26 mouse cellular contexts compared by ENCODE assay signal in the genomic region with DNA sequence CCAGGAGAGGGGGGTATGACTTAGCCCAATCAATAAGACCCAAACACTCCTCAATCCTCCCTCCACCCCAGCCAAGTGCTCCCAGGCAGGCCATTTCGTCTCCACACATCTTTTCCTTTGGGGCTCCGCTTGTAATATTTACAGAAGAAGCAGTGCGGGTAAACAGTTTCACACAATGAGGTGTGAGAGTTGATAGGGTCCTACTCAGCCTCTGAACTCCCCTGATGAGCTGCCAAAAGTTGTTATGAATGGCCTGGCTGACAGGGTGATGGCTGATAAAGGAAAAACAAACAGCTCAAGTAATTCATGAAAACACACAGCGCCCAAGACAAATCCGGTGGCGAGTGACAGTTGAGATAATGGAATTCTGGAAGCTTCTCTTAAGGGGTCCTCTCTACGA. TPM values are rescaled to one million over a fixed set of nuclear protein-coding genes. Genes with fewer than 3 reads are reported as not detected.
DNase-seq lines count a peak whose midpoint lies in the region; ATAC-seq and TF ChIP-seq lines count a peak whose summit lies in the region.
"Had no signal": no experiment of that assay in that cellular context is flagged by ENCODE, and none has a peak within 500 bp of the region (broad histone marks: within the 10 kb centered on the region; RNA-seq: fewer than 3 reads in every experiment).

No protein-coding gene starts in this region.

- intact Hi-C loops in heart, adult 2 months (cut with DNase I): no loop called here

- H3K4me1 ChIP-seq in forebrain, embryonic 14.5 days (ENCODE audit: control insufficient read depth, insufficient read depth, low read length): no peaks in the 10 kb centered on the region
- H3K4me1 ChIP-seq in forebrain, embryonic 11.5 days (replicated peaks; ENCODE audit: control insufficient read depth, insufficient read depth, low read length): no peaks in the 10 kb centered on the region
- peaks cover 5% of the 10 kb centered on the region; the same call in 1 of the 2 replicates for H3K4me1 ChIP-seq in heart, embryonic 16.5 days (ENCODE audit: control insufficient read depth, insufficient read depth, low read length)
- H3K4me1 ChIP-seq in heart, adult 2 months (ENCODE audit: control insufficient read depth, insufficient read depth, low read length): no peaks in the 10 kb centered on the region
- H3K4me1 ChIP-seq in lung, embryonic 16.5 days (replicated peaks; ENCODE audit: control insufficient read depth, insufficient read depth, low read length): peaks cover 9% of the 10 kb centered on the region
- H3K4me1 ChIP-seq: forebrain, embryonic 12.5 days; liver, embryonic 15.5 days; stomach, embryonic 15.5 days had no signal

- no peaks in the 10 kb centered on the region for H3K79me2 ChIP-seq in heart, adult 2 months (replicated peaks; ENCODE audit: control insufficient read depth, insufficient read depth, low read length)

- TF ChIP-seq EP300 in heart, adult 2 months (IDR thresholded peaks at IDR 0.05; ENCODE audit: insufficient read depth, low read depth, low read length): no peak

- H3K27ac ChIP-seq in forebrain, embryonic 14.5 days (ENCODE audit: low read depth, low read length): no peak overlapping the region
- no peak overlapping the region for H3K27ac ChIP-seq in forebrain, embryonic 11.5 days (ENCODE audit: low read depth, low read length)
- no peak overlapping the region for H3K27ac ChIP-seq in heart, embryonic 16.5 days (ENCODE audit: low read length)
- H3K27ac ChIP-seq in heart, adult 2 months: no peak overlapping the region
- H3K27ac ChIP-seq in lung, embryonic 16.5 days (ENCODE audit: low read length): no peak overlapping the region
- H3K27ac ChIP-seq: embryonic facial prominence, embryonic 12.5 days; forebrain, embryonic 12.5 days; layer of hippocampus, adult 2 months; limb, embryonic 10.5 days; liver, embryonic 15.5 days; stomach, embryonic 15.5 days had no signal

- DNase-seq in forebrain, embryonic 14.5 days (ENCODE audit: low spot score): peak; percentile 8
- no peak for DNase-seq in forebrain, embryonic 11.5 days (ENCODE audit: low spot score)
- DNase-seq in heart, adult 2 months: no peak
- no peak for DNase-seq in lung, adult 18-20 months
- DNase-seq in brain, embryonic 14.5 days (ENCODE audit: low read depth): peak; percentile 35
- DNase-seq in thymus, postnatal 10 days (ENCODE audit: low spot score in 2 of 2): no peak
- DNase-seq: adrenal gland, postnatal 25 days; cerebellum, adult 9-10 months; gastrocnemius, postnatal 36 days; kidney, postnatal 25 days; liver; thymus, adult 2 months had no signal

- H3K4me3 ChIP-seq in forebrain, embryonic 14.5 days (ENCODE audit: low read depth, low read length): no peak overlapping the region
- no peak overlapping the region for H3K4me3 ChIP-seq in forebrain, embryonic 11.5 days (ENCODE audit: low read depth, low read length)
- H3K4me3 ChIP-seq in heart, embryonic 16.5 days (ENCODE audit: low read length): no peak overlapping the region
- H3K4me3 ChIP-seq in heart, adult 2 months: no peak overlapping the region
- no peak overlapping the region for H3K4me3 ChIP-seq in lung, embryonic 16.5 days (ENCODE audit: low read length)
- H3K4me3 ChIP-seq: embryonic facial prominence, embryonic 12.5 days; forebrain, embryonic 12.5 days; layer of hippocampus, adult 2 months; limb, embryonic 10.5 days; liver, embryonic 15.5 days; myocyte; stomach, embryonic 15.5 days had no signal

- no peak for TF ChIP-seq CTCF in heart, adult 2 months (IDR thresholded peaks at IDR 0.05)
- no peak for TF ChIP-seq CTCF in brain, embryonic 14.5 days (IDR thresholded peaks at IDR 0.05; ENCODE audit: borderline replicate concordance, extremely low read depth, insufficient read depth, insufficient read length)

- H3K36me3 ChIP-seq in forebrain, embryonic 14.5 days (ENCODE audit: control insufficient read depth, insufficient read depth, low read length): no peaks in the 10 kb centered on the region
- H3K36me3 ChIP-seq in forebrain, embryonic 11.5 days (ENCODE audit: control insufficient read depth, insufficient read depth, low read length): no peaks in the 10 kb centered on the region
- H3K36me3 ChIP-seq in heart, embryonic 16.5 days (ENCODE audit: control insufficient read depth, insufficient read depth): no peaks in the 10 kb centered on the region
- no peaks in the 10 kb centered on the region for H3K36me3 ChIP-seq in heart, adult 2 months (ENCODE audit: control insufficient read depth, insufficient read depth, low read length)
- no peaks in the 10 kb centered on the region for H3K36me3 ChIP-seq in lung, embryonic 16.5 days (ENCODE audit: control insufficient read depth, insufficient read depth, low read length)
- H3K36me3 ChIP-seq: embryonic facial prominence, embryonic 12.5 days; forebrain, embryonic 12.5 days; limb, embryonic 10.5 days; liver, embryonic 15.5 days; stomach, embryonic 15.5 days had no signal

- no peak for TF ChIP-seq POLR2A in heart, adult 2 months (IDR thresholded peaks at IDR 0.05; ENCODE audit: insufficient read depth, low read depth, low read length)
- TF ChIP-seq POLR2A in brain, embryonic 14.5 days (IDR thresholded peaks at IDR 0.05; ENCODE audit: borderline replicate concordance, extremely low read depth, insufficient read depth, insufficient read length, poor library complexity, severe bottlenecking): no peak

- ATAC-seq in forebrain, embryonic 14.5 days: no peak
- no peak for ATAC-seq in forebrain, embryonic 11.5 days (replicated peaks; ENCODE audit: low FRiP score)
- ATAC-seq in heart, embryonic 16.5 days (replicated peaks; ENCODE audit: extremely low read depth, insufficient read depth, low FRiP score): no peak
- peak; percentile 78 for ATAC-seq in lung, embryonic 16.5 days (ENCODE audit: low read depth)
- ATAC-seq: CD4-positive, CD25-positive, alpha-beta regulatory T cell, adult 4 months; hindbrain, embryonic 16.5 days; intestine, postnatal 0 days; midbrain, embryonic 16.5 days had no signal

- WGBS in forebrain, embryonic 14.5 days: 38% methylated on average over 7 of the region's 7 CpGs
- WGBS in forebrain, embryonic 11.5 days: 70% methylated on average over 7 of the region's 7 CpGs
- WGBS in heart, embryonic 16.5 days: 3% methylated on average over 7 of the region's 7 CpGs
- 11% methylated on average over 7 of the region's 7 CpGs for WGBS in heart, adult 2 months
- 5% methylated on average over 7 of the region's 7 CpGs for WGBS in lung, embryonic 16.5 days

- no peaks in the 10 kb centered on the region for H3K27me3 ChIP-seq in forebrain, embryonic 14.5 days (replicated peaks; ENCODE audit: control insufficient read depth, insufficient read depth, low read length)
- no peaks in the 10 kb centered on the region for H3K27me3 ChIP-seq in forebrain, embryonic 11.5 days (ENCODE audit: control insufficient read depth, insufficient read depth, low read length)
- peaks cover 13% of the 10 kb centered on the region for H3K27me3 ChIP-seq in heart, embryonic 16.5 days (ENCODE audit: control insufficient read depth, insufficient read depth, low read length)
- H3K27me3 ChIP-seq in heart, adult 2 months (ENCODE audit: control insufficient read depth, insufficient read depth, low read length): no peaks in the 10 kb centered on the region
- H3K27me3 ChIP-seq in lung, embryonic 16.5 days (ENCODE audit: control insufficient read depth, insufficient read depth, low read depth, low read length): peaks cover 36% of the 10 kb centered on the region
- H3K27me3 ChIP-seq: embryonic facial prominence, embryonic 12.5 days; forebrain, embryonic 12.5 days; liver, embryonic 15.5 days; stomach, embryonic 15.5 days had no signal

- H3K4me2 ChIP-seq in forebrain, embryonic 14.5 days (ENCODE audit: low read length): no peak overlapping the region
- no peak overlapping the region for H3K4me2 ChIP-seq in forebrain, embryonic 11.5 days (ENCODE audit: low read depth, low read length, severe bottlenecking)
- peak overlapping the region; percentile 27 for H3K4me2 ChIP-seq in heart, embryonic 16.5 days (ENCODE audit: low read depth, low read length)
- no peak overlapping the region for H3K4me2 ChIP-seq in lung, embryonic 16.5 days (ENCODE audit: low read depth, low read length)
- H3K4me2 ChIP-seq: embryonic facial prominence, embryonic 12.5 days; forebrain, embryonic 12.5 days; liver, embryonic 15.5 days; stomach, embryonic 15.5 days had no signal

- H3K9ac ChIP-seq in forebrain, embryonic 14.5 days (ENCODE audit: low read length): no peak overlapping the region
- no peak overlapping the region for H3K9ac ChIP-seq in forebrain, embryonic 11.5 days (ENCODE audit: low read length)
- H3K9ac ChIP-seq in heart, embryonic 16.5 days (ENCODE audit: low read length): no peak overlapping the region
- no peak overlapping the region for H3K9ac ChIP-seq in heart, adult 2 months (ENCODE audit: low read depth, low read length)
- no peak overlapping the region for H3K9ac ChIP-seq in lung, embryonic 16.5 days (ENCODE audit: low read length)
- H3K9ac ChIP-seq: embryonic facial prominence, embryonic 12.5 days; forebrain, embryonic 12.5 days; liver, embryonic 15.5 days; stomach, embryonic 15.5 days had no signal

- no peaks in the 10 kb centered on the region for H3K9me3 ChIP-seq in forebrain, embryonic 14.5 days (replicated peaks; ENCODE audit: control insufficient read depth, low read length)
- no peaks in the 10 kb centered on the region for H3K9me3 ChIP-seq in forebrain, embryonic 11.5 days (ENCODE audit: control insufficient read depth, low read length)
- H3K9me3 ChIP-seq in heart, embryonic 16.5 days (replicated peaks; ENCODE audit: control insufficient read depth, low read length): no peaks in the 10 kb centered on the region
- no peaks in the 10 kb centered on the region for H3K9me3 ChIP-seq in lung, embryonic 16.5 days (ENCODE audit: control insufficient read depth, low read length)
- H3K9me3 ChIP-seq: embryonic facial prominence, embryonic 12.5 days; forebrain, embryonic 12.5 days; limb, embryonic 10.5 days; liver, embryonic 15.5 days; stomach, embryonic 15.5 days had no signal

RNA-seq across cellular contexts. Expression of gene Irx5, which starts 45.2 kb away (rescaled TPM):
- polyA plus RNA-seq in forebrain, embryonic 14.5 days (2014; fragmentation: Nextera tagmentation; extraction: Ambion mirVana): 1.3 and 2.0 TPM in 2 replicates
- polyA plus RNA-seq in forebrain, embryonic 11.5 days (2014; fragmentation: Nextera tagmentation; extraction: Ambion mirVana): 9.0 and 9.5 TPM in 2 replicates
- polyA plus RNA-seq in heart, embryonic 16.5 days (2015; fragmentation: Nextera tagmentation; extraction: Ambion mirVana): 6.3 and 6.4 TPM in 2 replicates
- total RNA-seq in heart, adult 2 months (2021): 10 to 100 TPM in 1 of 2 experiments, 1 to 10 TPM in 1; 6.2 to 11.5 TPM
- polyA plus RNA-seq in heart, adult 2 months (2012; rRNA removed): 3.7 and 5.7 TPM in 2 replicates
- 10.4 and 11.9 TPM in 2 replicates for polyA plus RNA-seq in lung, embryonic 16.5 days (2015; fragmentation: Nextera tagmentation; extraction: Ambion mirVana)
- 15.7 and 26.1 TPM in 2 replicates for polyA plus RNA-seq in brain, embryonic 14.5 days (2012; rRNA removed)
- total RNA-seq: gastrocnemius, postnatal 36 days; hematopoietic stem cell, adult 5-6 weeks had no signal
- polyA plus RNA-seq: CD4-positive, CD25-positive, alpha-beta regulatory T cell, adult 4 months; liver, embryonic 15.5 days had no signal

Comparison
In these comparisons a context has a peak if more than half of its experiments do, and no peak if none do; other contexts are left out.
1. DNase-seq: peak in forebrain, embryonic 14.5 days (single experiment) and brain, embryonic 14.5 days (single experiment); none in forebrain, embryonic 11.5 days (single experiment), heart, adult 2 months (0 of 2), lung, adult 18-20 months (0 of 2) and thymus, postnatal 10 days (0 of 2).